Mouse (Mus musculus): ENCODE measurements at regions not wholly inside any gene's neighbourhood (a gene's known extent, or its start where the extent isn't known, plus 50 kb on each side); places are given as distances from the start of the nearest gene placed in this dataset.

DNA sequence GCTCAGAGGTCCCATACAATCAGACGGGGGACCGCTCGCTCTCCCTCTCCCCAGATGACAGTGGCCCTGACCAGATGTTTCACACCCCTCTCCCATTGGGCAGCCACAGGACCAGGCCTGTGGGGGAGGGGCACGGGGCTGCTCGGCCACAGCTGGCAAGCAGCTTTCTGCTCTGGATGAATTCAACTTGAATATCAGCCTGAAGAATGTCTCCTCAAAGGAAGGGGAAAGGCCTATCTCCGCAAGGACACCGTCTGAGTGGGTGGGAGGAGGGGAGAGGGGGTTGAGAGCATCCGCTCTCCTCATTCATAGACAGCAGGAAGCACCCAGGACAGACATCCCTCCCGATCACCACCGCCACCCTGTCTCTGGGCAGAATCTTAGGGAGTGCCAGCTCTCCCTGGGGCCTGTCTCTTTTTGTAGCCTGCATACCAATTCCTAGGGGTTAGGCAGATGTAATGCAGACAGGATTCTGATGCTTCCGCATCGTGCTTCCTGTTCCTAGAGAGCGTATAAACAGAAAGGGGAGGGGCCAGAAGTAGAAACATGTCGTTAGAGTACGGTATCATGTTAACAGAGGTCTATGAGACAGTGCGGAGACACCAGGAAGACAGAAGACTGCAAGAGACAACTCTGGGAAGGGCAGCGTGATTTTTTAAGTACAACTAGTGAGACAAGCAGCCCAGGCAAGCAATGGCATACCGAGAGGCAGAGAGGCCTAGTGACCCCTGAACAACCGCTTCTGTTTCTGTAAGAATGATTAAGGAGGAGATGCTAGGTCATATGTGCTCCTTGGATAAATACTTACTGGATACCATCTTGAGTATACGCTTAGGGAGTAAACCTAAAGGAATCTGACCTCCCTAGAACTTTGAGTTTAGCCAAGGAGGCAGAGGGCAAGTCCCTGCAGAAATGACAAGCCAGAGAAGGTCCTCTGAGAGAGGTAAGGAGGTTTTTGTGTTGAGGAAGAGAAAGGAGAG lies 190.8 kb downstream of the Msrb3 start:
- TF ChIP-seq CTCF (IDR thresholded peaks at IDR 0.05; ENCODE audit: extremely low read depth, insufficient read depth, low read length) = no peak
- TF ChIP-seq POLR2A (IDR thresholded peaks at IDR 0.05; ENCODE audit: extremely low read depth, insufficient read depth, low read length) = no peak
